Mouse (Mus musculus) adipocyte (in vitro differentiated cells): ENCODE data around the gene P2ry14.
"Not testable (repeated sequence)": the region's sequence is repeated elsewhere in the genome, so short reads cannot be mapped to it uniquely, and the experiment has no call there.

Experiments used
- DNase-seq: peaks from one replicate; pipeline ENCODE4 v3.0.0-alpha.2; 2016; ENCODE audit warnings: low spot score

The P2ry14 gene

DNA sequence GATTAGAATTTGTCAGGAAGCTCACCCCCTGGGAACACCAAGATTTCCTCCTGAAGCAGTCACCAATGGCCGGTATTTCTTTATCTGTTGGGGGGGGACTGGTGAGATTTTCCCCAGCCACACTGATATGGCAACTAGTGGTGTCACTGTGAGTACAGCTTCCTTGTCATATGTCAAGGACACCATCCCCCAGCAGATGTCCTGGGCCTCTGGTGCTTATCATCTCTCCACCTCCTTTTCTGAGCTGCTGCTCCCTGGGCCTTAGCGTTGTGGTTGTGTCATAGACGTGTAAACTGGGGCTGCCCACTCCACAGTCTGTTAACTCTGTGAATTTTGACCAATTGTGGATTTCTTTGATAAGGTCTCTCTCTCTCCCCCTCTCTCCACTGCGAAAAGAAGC is 49.0 kb downstream of the P2ry14 start:
- DNase-seq = no peak

DNA sequence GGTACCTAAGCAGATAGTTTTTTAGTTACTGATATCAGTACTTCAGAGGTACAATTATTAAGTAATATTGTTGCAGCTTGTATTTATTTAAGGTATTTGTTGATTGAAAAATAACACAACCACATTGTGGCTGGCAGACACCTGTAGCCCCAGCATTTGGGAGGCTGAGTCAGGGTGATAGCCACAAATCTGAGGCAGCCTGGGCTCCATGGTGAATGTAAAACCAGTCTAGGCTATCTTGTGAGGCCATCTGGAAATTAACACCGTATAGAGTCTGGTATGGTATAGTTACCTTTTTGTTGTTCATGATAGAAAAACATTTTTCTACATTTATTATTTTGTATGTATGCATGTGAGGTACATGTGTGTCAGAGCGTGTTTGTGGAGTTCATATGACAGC is 51.3 kb downstream of the P2ry14 start:
- no peak for DNase-seq

DNA sequence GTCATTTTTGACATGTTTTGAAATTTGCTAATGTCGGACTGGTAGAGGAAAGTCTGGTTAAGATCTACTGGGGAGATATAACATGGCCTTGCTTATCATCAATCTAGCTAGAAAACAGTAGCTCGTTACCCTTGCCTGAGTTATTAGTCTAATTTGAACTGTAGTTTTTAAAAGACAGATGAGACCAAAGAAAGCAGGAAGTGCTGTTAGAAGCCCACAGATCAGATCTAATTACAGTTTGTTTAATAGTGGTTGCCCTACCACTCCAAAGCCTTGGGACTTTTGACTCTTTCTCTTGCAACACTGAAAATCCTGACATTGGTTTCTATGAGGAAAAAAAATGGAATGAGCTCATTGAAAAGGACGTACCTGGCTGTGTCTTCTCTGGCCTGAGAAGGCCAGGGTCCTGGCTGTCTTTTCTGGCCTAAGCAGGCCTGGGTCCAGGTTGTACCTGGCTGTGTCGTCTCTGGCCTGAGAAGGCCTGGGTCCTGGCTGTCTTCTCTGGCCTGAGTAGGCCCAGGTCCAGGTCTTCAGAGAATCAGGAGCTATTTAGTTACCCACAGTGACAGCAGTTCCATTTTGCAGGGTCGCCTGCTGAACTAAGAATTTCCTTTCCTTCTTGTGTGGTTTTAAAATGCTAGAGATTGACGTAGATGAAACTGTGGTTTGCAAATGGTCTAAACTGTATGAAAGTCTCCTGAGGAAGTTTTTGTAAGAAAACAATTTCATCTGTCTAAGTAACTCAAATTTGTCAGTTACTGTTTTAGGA is 52.0 kb downstream of the P2ry14 start, which contains the start of gene Gpr171:
Gene Gpr171 (minus strand): TSS at position 604 of the 769 bp plus-strand sequence.
- no peak for DNase-seq

DNA sequence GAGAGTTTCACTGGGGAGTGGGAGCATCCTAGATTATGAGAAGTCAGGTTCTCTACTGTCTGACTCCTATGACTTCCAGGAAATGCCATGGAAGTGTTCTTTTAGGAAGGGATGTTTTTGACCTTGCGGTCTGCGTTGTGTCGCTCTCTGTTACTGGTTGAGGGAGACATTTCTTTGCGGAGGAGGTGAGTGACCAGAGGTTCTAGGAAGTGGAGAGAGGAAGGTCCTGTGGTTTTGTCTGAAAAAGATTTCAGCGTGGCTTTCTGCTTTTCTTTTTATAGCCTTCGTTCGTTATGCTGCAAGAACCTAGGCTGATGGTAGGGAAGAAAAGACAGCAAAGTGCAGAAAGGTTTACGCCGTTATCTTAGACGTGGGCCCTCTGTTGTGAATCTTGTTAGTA is 54.9 kb downstream of the P2ry14 start:
- DNase-seq = no peak

DNA sequence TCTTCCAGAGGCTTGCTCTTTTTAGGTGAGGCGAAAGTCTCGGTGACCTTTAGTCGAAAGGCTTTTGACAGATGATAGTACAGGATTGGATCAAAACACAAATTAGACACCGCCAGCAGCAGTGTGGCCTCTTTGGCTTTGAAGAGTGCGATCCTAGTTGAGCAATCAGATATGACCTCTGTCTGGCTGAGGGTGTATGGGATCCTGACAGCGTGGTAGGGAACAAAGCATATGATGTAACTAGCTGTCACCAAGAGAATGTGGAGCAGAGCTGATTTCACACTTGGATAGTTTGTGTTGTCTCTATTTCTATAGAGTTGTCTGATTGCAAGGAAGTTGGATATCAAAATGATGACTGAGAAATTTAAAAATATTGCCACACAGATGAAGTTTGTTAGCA is 56.0 kb downstream of the P2ry14 start:
- no peak for DNase-seq

DNA sequence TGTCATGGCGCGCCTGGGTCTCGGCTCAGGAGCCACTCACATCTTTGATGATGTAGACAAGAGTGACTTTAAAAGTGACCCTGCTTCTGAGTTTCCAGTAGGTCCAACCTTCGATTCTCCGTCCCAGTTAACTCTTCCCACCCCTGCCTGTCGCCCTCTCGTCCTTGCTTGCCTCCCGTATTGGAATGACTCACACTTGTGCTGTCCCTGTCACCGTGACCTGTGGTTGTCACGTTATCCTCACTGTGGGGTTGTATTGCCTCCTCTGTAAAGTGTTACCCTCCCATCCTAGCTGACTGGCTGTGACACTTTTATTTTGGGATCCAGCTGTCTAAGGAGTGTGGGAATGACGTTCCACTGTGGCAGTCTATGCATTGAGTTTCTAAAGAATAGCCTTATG is 60.7 kb downstream of the P2ry14 start:
- no peak for DNase-seq

DNA sequence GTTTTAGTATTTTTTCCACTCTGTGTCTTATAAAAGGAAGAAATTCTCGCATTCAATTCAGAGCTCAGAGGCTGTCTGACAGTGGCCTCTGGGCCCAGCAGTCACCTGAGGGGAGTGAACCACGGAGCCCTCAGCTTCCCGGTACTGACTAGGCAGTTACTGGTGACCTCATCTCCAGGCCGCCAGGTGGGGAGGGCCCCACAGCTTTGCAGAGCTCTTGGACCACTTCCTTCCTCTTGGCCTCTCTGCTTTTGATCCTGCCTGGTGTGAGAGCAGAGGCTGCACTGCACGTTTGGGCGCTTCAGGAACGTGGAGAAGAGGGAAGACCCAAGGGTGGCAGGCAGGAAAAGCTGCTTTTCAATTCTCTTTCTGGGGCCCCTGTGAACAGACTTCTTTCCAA is 72.5 kb downstream of the P2ry14 start:
- no peak for DNase-seq

DNA sequence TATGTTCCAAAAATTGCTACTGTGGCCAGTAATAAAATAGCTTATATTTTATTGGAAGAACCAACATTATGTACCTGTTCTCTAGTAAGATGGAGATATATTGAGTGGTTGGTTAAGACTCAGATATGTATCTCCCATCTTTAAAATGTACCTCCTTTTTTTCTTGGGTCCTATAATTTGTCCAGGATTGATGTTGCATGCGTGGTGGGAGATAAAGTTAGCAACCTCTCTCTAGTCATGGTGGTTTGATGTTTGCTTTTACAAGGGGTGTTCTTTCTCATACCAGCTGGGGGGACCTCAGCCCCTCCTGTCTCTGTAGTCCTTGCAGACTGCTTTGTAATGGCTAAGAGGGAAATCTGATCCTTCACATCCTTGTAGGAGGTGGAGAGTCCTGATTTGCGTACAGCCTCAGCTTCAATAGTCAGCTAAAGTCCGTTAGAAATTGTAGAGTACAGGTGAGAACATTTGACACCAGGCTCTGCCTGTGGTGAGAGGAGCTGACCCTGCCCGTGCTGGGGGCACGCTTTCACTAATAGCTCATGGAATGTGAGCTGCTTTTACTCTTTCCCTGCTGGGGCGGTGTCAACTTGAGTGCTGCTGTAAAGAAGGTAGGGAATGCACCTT is 73.0 kb downstream of the P2ry14 start:
- no peak for DNase-seq

DNA sequence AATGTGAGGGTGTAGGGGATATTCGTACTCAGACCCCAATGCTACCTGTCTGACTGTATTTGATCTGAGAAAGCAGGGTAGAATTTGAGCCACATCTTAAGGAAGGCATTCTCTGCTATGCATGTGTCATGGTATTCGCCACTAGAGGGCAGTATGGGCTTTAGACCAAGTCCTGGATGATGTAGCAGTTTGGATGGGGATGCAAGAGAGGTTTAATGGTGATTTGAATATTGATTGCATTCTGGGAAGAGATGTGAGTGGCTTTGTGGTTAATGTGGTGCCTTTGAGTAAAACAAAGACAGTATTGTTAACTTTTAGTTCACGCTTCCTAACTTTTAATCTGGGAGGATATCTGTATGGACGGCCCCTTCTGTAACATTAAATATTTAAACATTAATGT is 74.1 kb downstream of the P2ry14 start:
- DNase-seq = peak; percentile 79

DNA sequence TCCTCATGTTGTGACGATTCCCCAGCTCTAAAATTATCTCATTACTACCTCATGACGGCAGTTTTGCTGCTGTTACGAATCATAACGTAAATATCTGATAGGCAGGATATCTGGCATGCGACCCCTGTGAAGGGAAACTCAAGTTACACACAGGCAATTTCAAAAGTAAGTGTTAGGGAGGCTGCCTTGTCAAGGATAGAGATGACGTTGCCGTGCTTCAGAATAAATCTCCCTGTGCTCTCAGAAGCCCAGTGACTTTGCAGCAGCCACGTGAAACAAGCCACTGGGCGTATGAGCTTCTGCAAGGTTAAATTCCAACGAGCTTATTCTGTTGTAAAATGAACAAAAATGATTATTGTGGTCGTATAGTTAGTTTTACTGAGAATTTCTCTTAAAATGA is 74.8 kb downstream of the P2ry14 start:
- no peak for DNase-seq

DNA sequence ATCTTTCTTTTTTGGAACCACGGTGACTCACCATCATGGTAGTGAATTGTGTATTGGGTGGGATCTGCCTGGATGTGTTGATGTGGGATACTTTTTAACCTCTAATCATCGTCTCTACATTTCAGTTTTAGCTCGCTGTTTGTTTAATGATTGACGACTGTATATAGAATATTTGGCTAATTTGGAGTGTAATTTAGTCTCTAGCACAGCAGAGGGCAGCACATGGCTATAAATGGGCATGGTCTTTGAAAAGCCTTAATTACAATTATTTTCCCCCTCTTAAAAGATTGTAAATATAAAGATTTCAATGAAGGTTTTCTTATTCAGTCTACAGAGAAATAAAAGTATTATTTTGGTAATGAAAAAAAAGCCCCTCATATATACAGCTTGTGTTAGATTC is 76.1 kb downstream of the P2ry14 start:
- peak; percentile 37 for DNase-seq

DNA sequence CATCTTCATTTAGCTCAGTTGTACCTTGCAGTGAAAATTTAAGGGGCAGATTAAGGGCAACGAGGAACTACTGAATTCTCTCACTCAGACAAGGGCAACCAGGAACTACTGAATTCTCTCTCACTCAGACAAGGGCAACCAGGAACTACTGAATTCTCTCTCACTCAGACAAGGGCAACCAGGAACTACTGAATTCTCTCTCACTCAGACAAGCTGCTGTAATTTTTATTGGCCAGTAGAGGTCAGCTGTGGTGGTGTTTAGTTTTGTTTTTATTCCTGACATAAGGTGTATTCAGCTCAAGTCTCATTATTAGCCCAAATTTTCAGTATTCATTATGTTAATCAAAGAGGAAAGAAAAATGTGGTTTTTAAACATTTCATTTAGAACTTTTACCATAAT is 84.3 kb downstream of the P2ry14 start:
- not testable (repeated sequence) for DNase-seq

DNA sequence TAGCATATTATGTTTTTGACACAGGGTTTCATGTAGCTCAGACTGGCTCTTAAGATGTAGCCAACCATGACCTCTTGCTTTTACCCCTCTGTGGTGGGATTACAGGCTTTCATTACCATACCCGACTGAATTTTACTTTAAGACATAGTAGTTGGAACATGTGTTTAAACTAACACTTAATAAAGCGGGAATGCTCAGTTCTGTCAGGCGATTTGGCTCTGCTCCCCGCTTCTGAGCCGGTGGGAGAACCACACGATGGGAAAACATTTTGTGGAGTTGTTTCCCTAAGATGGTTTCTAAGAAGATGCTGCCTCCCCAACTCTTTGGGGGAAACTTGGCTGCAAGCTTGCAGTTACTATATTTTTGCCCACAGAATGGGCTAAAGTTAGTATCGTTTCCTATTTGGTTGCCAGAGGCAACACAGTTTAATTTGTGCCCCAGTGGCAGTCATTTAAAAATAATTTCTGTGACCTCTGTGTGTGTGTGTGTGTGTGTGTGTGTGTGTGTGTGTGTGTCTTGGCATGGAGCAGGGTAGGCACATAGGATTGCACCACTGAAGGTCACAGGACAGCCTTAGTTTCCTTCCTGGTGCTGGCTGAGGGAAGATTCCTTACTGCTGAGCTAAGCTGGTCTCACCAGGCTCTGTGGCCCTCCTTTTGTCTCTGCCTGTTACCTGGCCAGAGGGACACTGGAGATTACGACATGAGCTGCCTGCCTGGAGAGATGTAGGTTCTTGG is 86.7 kb downstream of the P2ry14 start:
- DNase-seq = peak; percentile 14

DNA sequence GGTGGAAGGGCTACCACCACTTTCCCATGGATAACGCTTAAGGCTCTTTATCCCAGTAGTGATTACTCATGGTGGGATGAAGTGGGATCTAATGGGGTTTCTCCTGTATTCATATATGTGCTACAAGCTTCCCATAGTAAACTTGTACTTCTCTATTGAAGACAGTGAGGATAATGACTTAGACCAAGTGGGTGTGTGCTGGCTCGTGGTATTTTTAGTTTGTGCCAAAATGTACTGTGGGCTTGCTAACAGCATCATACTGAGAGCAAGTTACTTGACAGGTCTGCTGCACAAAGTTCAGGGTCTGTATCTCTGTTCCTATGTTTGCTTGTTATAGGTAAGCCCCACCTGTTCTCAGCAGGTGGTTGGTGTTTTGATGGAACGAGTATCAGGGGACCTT is 87.5 kb downstream of the P2ry14 start:
- no peak for DNase-seq
